Mouse (Mus musculus) large intestine, adult 2 months (tissue): ENCODE data around the gene Pak4. TPM values are rescaled to one million over a fixed set of nuclear protein-coding genes. Genes with fewer than 3 reads are reported as not detected.
"Not testable (repeated sequence)": the region's sequence is repeated elsewhere in the genome, so short reads cannot be mapped to it uniquely, and the experiment has no call there.

Source experiments
- DNase-seq: peaks from one replicate; pipeline ENCODE4 v3.0.0-alpha.2; 2012; ENCODE audit warnings: low read depth, low spot score
- WGBS: fragments of 180-500 bp; shearing (Covaris S2); methylation state at CpG from one replicate; pipeline ENCODE4 v1.1.7; 2018; 5-methylcytosine and 5-hydroxymethylcytosine counted together
- polyA plus RNA-seq: library from polyadenylated mRNA; depleted of rRNA; stranded (reverse); fragments of >200 nt; gene quantifications from 2 replicates; pipeline ENCODE4 v1.2.3, GENCODE M21; 2012; rRNA removed

The Pak4 gene
- polyA plus RNA-seq, result 52.1 and 72.9 TPM in 2 replicates

DNA sequence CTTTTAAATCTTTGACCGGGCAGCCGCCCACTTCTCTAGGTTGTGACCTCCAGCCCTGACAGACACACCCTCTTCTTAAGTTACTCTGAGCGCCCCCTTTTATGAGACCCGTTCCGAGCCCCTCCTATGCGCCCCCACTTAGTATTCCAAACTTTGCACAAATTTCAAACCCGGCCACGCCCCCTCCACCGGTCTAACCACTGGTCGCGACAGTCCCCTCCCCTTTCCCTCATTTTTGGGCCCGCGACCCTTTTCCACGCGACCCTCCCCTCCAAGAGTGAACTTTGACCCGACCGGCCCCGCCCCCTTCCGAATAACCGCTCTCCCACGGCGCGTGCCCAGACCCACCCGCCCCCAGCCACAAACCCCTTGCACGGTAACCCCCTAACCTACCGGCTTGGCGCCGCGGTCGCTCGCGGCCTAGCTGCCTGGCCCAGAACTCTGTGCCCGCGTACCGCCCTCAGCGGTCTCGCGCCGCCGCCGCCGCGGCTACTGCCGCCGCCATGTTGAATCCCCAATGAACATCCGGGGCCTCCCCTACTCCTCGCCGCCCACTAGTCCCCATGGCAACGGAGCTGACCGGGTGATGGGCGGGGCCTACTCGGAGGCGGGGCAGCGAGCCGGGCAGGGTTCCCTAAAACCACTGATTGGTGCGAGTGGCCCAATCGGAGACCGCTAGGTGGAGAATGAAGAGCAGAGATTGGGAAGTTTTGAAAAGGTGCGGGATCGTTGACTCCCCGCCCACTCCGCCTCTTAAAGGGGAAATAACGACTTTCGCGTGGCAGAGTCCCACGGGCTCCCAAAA lies at the start of gene Pak4, which contains the start of gene Samd4b:
TSS of gene Pak4 (minus strand) at position 544 of the 805 bp plus-strand sequence.
TSS of gene Samd4b (minus strand) at position 503 of the 805 bp plus-strand sequence.
- under 1% methylated on average over 66 of the region's 66 CpGs for WGBS

DNA sequence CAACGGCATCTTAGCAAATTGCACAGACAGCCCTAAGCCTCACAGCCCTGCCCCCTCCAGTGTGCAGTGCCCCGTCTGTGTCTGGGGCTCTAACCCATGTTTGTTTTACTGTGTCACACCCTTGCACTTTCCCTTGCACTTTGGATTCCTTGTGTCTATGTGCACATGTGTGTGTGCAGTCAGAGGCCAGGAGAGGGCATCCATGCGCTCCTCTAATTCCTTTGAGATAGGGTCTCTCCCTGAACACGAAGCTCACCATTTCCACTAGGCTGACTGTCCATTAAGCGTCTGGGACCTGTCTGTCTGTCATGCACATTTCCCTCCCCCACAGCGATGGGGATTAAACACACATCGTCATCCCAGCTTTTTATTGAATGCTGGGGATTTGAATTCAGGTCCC lies 49.0 kb upstream of the Pak4 start:
- DNase-seq, result no peak
- 37% methylated on average over 7 of the region's 7 CpGs for WGBS

More for the DNA sequence above, at the start of gene Pak4, which contains the start of gene Samd4b:
- peak; percentile 94 for DNase-seq

DNA sequence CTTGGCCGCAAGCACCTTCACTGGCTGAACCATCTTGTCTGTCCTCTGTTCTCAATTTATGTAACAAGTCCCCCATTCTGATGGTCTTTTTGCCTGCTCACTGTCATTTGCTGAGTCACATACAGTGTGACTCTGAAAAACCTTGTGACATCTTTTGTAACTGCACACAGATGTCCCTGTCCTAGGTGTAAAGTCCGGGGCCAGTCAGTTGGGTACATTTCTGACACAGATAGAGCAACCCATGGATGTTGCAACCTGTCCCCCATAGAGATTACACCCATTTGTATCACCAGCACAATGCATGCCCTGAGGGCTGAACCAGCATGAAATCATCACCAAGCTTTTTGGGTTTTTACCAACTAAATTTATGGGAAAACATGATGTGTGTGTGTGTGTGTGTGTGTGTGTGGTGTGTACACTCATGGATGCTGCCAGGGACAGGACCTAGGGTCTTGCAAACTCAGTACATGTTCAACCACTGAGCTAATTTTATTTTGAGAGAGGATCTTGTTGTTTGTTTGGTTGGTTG lies 48.0 kb upstream of the Pak4 start:
- no peak for DNase-seq
- 79% methylated on average over 2 of the region's 2 CpGs for WGBS

GRCm38 (mm10) chr7:28645366-28645765 lies 47.4 kb upstream of the Pak4 start:
- 85% methylated on average over 6 of the region's 6 CpGs for WGBS
- no peak for DNase-seq

DNA sequence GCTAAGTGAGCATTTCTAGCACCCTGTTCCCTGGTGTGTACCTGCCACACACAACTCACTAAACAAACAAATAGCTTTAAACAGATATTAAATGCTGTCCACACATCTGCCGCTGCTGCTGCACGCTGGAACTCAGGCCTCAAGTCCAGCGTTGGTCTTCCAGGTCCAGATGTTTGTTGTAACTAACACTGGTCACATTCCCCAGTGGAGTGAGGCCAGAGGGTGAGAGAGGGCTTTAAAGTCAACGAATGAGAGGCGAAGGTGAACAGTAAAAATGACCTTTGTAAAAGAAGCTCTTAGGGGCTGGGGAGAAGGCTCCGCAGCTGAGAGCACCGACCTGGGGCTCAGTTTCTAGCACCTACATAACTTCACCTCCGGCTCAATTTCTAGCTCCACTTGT lies 43.6 kb upstream of the Pak4 start:
- WGBS, result 49% methylated on average over 8 of the region's 8 CpGs
- DNase-seq, result no peak

DNA sequence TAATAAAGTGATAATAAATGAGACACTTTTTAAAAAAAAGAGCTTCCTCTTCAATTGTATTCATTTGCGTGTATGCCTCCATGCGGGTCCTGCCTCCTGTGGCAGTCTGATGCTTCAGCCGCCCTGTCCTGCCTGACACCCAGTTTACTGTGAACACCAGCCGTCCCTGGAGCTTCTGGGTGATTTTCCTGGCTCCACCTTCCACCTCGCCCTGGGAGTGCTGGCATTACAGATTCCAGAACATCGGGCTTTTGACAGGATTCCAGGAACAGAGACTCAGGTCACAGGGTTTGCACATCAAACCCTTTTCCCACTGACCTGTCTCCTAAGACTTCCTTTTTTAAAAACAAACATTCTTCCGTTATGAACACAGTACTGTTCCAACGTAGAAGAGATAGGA lies 39.5 kb upstream of the Pak4 start:
- no peak for DNase-seq
- WGBS, result 8% methylated on average over 8 of the region's 8 CpGs

- DNase-seq, result no peak
- WGBS, result 21% methylated on average over 4 of the region's 4 CpGs
These were observed 36.1 kb upstream of the Pak4 start for GRCm38 (mm10) chr7:28634128-28634527.

GRCm38 (mm10) chr7:28631073-28631472 lies 33.1 kb upstream of the Pak4 start, which contains the start of gene Acp7:
Acp7 (minus strand) TSS chr7:28631332.
- DNase-seq, result no peak

GRCm38 (mm10) chr7:28624791-28625190 lies 26.8 kb upstream of the Pak4 start:
- no peak for DNase-seq
- WGBS, result 37% methylated on average over 5 of the region's 5 CpGs

More at GRCm38 (mm10) chr7:28631073-28631472, 33.1 kb upstream of the Pak4 start, which contains the start of gene Acp7:
- WGBS, result 28% methylated on average over 10 of the region's 10 CpGs

GRCm38 (mm10) chr7:28619098-28619715 lies 21.2 kb upstream of the Pak4 start:
- WGBS, result 19% methylated on average over 9 of the region's 9 CpGs
- DNase-seq, result no peak

DNA sequence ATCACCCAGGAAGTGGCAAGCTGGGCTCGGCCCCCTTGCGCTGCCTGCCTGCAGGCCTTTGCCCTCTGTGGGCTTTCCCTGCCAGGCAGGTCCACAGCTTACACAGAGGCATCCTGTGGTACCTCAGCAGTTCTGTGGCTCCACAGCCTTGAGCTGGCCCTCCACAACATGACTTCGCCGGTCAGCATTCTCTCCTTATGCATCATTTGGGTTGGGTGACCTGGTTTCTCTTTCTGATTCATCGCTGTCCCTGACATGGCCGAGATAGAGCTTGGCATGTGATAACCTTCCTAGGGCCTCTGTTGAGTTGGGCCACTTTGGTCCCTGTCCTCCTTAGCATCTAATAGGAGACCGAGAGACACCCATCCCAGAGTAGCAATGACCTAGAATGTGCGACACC lies 8.0 kb upstream of the Pak4 start:
- WGBS, result 84% methylated on average over 8 of the region's 8 CpGs
- no peak for DNase-seq

DNA sequence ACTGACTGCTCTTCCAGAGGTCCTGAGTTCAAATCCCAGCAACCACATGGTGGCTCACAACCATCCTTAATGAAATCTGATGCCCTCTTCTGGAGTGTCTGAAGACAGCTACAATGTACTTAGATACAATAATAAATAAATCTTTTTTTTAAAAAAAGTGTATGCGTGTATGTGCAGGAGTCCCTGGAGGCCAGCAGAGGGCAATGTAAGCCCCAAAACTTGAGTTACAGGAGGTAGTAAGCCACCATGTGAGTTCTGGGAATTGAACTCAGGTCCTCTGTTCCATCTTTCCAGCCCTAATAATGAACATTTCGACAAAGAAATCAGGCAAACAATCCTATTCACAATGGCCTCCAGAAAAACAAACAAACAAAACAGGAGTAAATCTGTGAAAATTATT lies 5.8 kb upstream of the Pak4 start:
- WGBS, result 62% methylated on average over 2 of the region's 2 CpGs
- not testable (repeated sequence) for DNase-seq

DNA sequence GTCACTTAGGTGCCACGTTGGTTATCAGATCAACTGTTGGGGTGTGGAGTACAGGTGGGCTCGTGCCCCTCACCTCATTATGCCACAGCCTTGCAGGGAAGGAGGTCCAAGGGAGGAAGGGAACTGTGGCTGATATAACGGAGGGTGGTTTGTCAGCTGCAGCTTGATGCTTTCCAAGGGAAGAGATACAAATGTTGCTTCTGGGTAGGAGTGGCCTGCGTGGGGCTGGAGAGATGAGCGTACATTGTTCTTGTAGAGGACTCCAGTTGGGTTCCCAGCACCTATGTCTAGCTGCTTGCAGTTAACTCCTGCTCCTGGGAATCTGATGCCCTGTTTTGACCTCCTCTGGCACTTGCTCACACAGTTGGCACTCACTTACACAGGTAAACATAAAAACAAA lies 5.2 kb upstream of the Pak4 start:
- WGBS, result 68% methylated on average over 5 of the region's 5 CpGs

GRCm38 (mm10) chr7:28601668-28602067 lies 3.7 kb upstream of the Pak4 start:
- whole genome bisulfite sequencing, result 17% methylated on average over 7 of the region's 7 CpGs
- no peak for DNase-seq

More for the DNA sequence above, 5.2 kb upstream of the Pak4 start:
- no peak for DNase-seq

- WGBS, result 3% methylated on average over 11 of the region's 11 CpGs
- DNase-seq, result no peak
These were observed 3.0 kb upstream of the Pak4 start for GRCm38 (mm10) chr7:28601029-28601428.

DNA sequence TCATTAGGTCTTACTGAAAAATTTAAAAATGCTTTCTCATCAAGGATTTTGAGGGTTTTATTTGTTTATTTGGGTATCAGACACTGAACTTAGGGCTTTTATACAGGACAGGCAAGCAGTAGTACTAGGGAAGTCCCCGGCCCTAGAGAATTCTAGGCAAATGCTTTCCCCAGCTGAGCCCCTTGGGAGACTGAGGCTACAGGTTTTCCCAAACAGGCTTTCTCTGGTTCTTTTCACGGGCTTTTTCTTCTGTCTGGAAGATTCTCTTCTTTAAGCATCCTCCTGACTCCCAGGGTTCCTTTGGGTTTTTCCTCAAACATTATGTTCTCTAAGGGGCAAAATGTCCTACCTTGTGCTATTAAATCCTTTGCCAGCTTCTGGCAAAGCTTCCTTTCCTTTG lies 966 bp upstream of the Pak4 start:
- DNase-seq, result no peak
- WGBS, result 59% methylated on average over 2 of the region's 2 CpGs

GRCm38 (mm10) chr7:28597277-28597570 lies 761 bp downstream of the Pak4 start:
- 3% methylated on average over 9 of the region's 9 CpGs for WGBS
- no peak for DNase-seq

DNA sequence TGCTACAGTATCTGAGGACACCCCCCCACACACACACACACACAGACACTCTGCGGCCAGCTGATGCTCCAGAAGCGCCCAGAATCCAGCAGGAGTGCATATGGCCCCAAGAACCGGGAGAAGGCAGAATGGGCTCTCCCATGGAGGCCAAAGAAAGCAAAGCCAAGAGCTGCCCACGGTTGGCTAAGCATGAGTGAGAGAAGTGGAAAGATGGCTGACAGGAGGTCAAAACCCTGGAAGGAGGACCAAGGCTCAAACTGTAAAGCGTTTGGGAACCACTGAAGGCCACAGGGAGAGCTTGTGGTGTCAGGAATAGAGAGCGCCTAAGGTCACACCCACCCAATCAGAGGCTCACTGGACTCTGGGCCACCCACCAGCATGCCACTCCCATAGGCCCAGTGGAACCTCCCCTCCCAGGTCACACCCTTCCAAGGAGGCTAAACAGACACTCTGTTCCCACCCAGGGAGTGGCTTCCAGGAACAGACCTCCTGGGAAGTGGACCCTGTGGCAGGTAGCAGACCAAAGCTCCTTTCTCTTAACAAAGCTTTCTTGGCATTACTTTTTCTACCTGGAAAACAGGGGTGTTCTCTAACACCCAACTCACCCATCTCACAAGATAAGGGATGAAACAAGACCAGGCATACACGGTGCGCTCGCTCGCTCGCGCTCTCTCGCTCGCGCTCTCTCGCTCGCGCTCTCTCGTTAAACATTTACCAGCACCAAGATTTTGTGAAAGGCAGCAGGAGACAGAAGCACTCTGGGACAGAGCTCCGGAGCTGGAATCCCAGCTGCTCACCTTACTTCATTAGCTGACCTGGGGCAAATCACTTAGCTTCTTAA lies 1.3 kb downstream of the Pak4 start:
- 21% methylated on average over 20 of the region's 20 CpGs for WGBS
- DNase-seq, result peak; percentile 86

DNA sequence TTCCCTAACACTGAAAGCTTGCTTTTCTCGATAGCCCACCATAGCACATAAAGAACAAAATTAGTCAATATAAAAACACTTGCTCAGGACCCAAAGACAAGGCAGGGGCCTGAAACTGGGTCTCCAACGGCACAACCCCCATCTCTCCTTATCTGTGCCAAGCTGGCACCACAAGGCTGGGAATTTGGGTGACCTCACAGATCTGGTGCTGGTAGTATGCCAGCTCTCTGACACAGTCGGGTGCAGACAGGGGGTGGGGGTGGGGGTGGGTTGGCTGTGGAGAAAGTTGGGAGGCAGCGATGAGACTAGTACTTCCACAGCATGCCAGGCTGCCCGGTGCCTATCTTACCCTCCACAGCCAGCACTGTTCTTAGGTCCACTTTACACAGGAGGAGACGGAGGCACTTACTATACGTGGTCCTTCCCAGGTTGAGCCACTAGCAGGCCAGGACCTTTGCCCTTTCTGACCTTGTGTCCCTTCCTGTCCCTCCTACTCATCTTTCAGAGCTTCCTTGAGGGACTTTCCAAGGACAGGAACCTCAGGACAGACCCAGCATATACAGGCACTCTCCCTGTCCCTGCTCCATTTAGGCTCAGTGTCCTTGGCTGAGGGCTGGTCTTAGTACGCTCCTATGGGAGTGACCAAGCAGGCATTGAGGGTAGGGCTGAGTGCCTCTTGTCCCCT lies 2.1 kb downstream of the Pak4 start:
- WGBS, result 41% methylated on average over 8 of the region's 8 CpGs
- DNase-seq, result no peak
